Mouse (Mus musculus): ENCODE measurements around the gene Serpina12.

DNA sequence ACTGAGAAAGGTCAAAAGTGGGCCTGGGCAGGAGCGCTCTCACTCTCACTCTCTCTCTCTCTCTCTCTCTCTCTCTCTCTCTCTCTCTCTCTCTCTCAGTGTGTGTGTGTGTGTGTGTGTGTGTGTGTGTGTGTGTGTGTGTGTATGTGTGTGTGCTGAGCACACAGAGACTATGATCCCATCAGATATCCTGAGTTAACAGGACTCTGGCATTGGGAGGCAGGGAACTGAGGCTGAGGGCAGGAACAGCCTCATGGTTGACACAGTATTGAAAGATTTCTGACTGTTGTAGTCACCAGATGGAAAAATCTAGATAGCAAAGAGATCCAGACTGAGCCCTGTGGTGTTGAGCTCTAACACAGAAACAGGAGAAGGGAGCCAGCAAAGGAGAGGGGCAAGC, 10.5 kb downstream of the Serpina12 start:
- TF ChIP-seq CTCF (IDR thresholded peaks at IDR 0.05 in 2 of 3, conservative IDR thresholded peaks at IDR 0.05 in 1 of 3; ENCODE audit: control insufficient read depth in 1 of 3, insufficient read depth in 1 of 3, low read depth in 2 of 3, low read length in 3 of 3, poor library complexity in 1 of 3, severe bottlenecking in 1 of 3) (no peak), TCF12 (IDR thresholded peaks at IDR 0.05; ENCODE audit: low read depth, low read length) (no peak), EP300 (IDR thresholded peaks at IDR 0.05; ENCODE audit: low read depth in 1 of 2, low read length in 2 of 2) (no peak), HCFC1 (IDR thresholded peaks at IDR 0.05; ENCODE audit: low read depth, low read length) (no peak), E2F4 (IDR thresholded peaks at IDR 0.05; ENCODE audit: borderline replicate concordance, low read depth, low read length) (no peak), NELFE (IDR thresholded peaks at IDR 0.05; ENCODE audit: low read depth, low read length) (no peak), GABPA (IDR thresholded peaks at IDR 0.05; ENCODE audit: low read depth, low read length) (no peak), CHD2 (IDR thresholded peaks at IDR 0.05; ENCODE audit: low read length) (no peak)
